Mouse (Mus musculus): ENCODE measurements at regions not wholly inside any gene's neighbourhood (a gene's known extent, or its start where the extent isn't known, plus 50 kb on each side); places are given as distances from the start of the nearest gene placed in this dataset.

DNA sequence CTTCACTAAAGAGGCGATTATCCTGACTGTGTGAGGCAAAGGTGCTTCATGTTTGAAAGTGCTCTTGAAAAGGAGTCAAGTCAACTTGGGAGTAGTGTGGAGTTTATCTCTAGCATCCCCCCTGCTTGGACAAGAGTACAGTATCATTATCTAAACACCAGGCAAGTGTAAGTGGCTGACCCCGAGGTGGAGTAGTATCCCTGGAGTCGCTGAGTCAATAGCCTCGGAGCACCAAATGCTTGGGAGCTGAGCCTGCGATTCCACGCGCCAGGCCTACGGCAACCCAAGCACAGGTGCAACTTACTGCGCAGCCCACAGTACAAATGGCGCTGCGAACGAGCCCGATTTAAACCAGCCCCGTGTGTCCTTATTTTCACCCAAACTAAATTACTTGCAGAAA is 75.4 kb upstream of the Meis1 start:
- TF ChIP-seq POLR2A (IDR thresholded peaks at IDR 0.05; ENCODE audit: extremely low read depth, insufficient read depth, low read length), result no peak
- no peak for TF ChIP-seq CTCF (IDR thresholded peaks at IDR 0.05; ENCODE audit: extremely low read depth, insufficient read depth, low read length)

Measured in cortical plate, adult 2 months (tissue).